22 mouse cellular contexts compared by ENCODE assay signal in genomic region chr5:82356336-82356735, GRCm38 (mm10).
"Had no signal": no experiment of that assay in that cellular context is flagged by ENCODE, and none has a peak within 500 bp of the region (broad histone marks: within the 10 kb centered on the region; RNA-seq: fewer than 3 reads in every experiment).

No protein-coding gene starts in this region.

- ATAC-seq: hindbrain, embryonic 16.5 days; hindbrain, postnatal 0 days; inflammation-experienced regulatory T-cells, adult 6 months; intestine, embryonic 15.5 days; intestine, embryonic 16.5 days; intestine, postnatal 0 days had no signal

- DNase-seq: heart, postnatal 10 days; heart, postnatal 14 days; heart, postnatal 36 days; heart, postnatal 4 days; kidney, adult 11 months; kidney, adult 18-20 months; kidney, adult 2 months; kidney, adult 8-10 months; kidney, adult 9 months; kidney, postnatal 10 days; kidney, postnatal 14 days; kidney, postnatal 25 days; kidney, postnatal 36 days; kidney, postnatal 4 days; layer of hippocampus, adult 9-11 months; layer of hippocampus, postnatal 36 days had no signal
